Mouse (Mus musculus) midbrain, embryonic 10.5 days (tissue): Measurements from ENCODE around the gene Ppp1r9b. TPM values are rescaled to one million over a fixed set of nuclear protein-coding genes. Genes with fewer than 3 reads are reported as not detected.
A peak's percentile ranks its signal among the peaks of the same experiment; 100 is the strongest.

Source experiments
- DNase-seq: peaks from one replicate; pipeline ENCODE4 v3.0.0-alpha.2; 2017; ENCODE audit warnings: low spot score
- H3K27ac ChIP-seq: fragments of 300-500 bp; sonication (generic); replicated peaks from 2 replicates; pipeline ENCODE4 v1.5.1; 2016; ENCODE audit warnings: mild to moderate bottlenecking
- H3K27me3 ChIP-seq: fragments of 300-500 bp; sonication (generic); 2 replicates; pipeline ENCODE4 v1.6.1; 2016; ENCODE audit warnings: low read depth, mild to moderate bottlenecking; ENCODE audit not compliant: poor library complexity, severe bottlenecking
- H3K36me3 ChIP-seq: fragments of 300-500 bp; sonication (generic); 2 replicates; pipeline ENCODE4 v1.6.1; 2016; ENCODE audit warnings: mild to moderate bottlenecking, moderate library complexity
- H3K4me1 ChIP-seq: fragments of 300-500 bp; sonication (generic); 2 replicates; pipeline ENCODE4 v1.6.1; 2016
- H3K4me3 ChIP-seq: fragments of 300-500 bp; sonication (generic); 2 replicates; pipeline ENCODE4 v1.5.1; 2016; ENCODE audit warnings: mild to moderate bottlenecking, moderate library complexity
- H3K9me3 ChIP-seq: fragments of 300-500 bp; sonication (generic); replicated peaks from 2 replicates; pipeline ENCODE4 v1.6.1; 2016; ENCODE audit warnings: mild to moderate bottlenecking
- WGBS: fragments of 180-500 bp; shearing (Covaris S2); methylation state at CpG from one replicate; pipeline ENCODE4 v1.1.7; 2016; 5-methylcytosine and 5-hydroxymethylcytosine counted together
- polyA plus RNA-seq: library from polyadenylated mRNA; unstranded; fragments of >200 nt; fragmentation: Nextera tagmentation; extraction: Ambion mirVana; gene quantifications from 2 replicates; pipeline ENCODE4 v1.2.1, GENCODE M21; 2016

The Ppp1r9b gene
- 8.6 and 9.0 TPM in 2 replicates for polyA plus RNA-seq

DNA sequence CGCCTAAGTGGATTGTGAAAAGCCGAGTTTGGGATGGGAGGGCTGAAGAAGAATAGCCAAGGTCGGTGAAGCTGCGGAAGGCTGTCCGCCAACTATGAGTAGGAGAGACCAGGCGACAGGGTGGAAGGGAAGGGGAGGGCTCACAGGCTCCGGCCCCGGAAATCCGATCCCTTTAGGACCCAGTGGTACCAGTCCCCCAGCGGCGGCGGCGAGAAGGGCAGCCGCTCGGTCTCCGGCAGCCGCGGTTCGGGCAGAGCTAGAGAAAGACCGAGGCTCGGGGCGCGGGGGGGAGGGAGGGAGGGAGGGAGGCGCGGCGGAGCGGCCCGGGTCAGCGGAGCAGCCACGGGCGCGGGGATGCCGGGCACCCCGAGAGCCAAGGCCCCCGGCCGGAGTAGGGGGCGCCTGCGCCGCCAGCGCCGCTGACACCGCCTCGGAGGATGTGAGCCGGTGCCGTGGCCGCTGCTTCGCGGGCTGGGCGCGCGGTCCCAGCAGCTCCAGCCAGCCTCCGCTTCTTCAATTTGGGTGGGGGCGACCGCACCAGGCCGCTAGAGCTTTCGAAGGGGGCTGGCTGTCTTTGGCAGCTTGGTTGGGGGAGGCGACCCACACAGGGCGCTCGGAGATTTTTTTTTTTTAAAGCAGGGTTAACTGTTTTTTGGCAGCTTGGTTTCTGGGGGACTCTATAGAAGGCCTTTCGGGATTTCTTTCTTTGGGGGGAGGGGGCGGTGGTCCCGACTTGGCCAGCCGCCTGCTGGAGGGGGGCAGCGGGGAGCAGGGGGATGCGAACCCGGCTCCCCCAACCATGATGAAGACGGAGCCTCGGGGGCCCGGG, at the start of gene Ppp1r9b:
TSS of gene Ppp1r9b (plus strand) at position 287 of the 829 bp plus-strand sequence.
- Histone ChIP-seq H3K36me3 (peaks cover 20% of the 10 kb centered on the region), H3K4me3 (peak within 1 kb of the TSS; percentile 81), H3K27ac (peak within 1 kb of the TSS; percentile 96), H3K9me3 (no peaks in the 10 kb centered on the region), H3K27me3 (no peaks in the 10 kb centered on the region; the same call in 1 of the 2 replicates), H3K4me1 (peaks cover 92% of the 10 kb centered on the region)
- WGBS, result under 1% methylated on average over 58 of the region's 69 CpGs
- peak; percentile 96 for DNase-seq

DNA sequence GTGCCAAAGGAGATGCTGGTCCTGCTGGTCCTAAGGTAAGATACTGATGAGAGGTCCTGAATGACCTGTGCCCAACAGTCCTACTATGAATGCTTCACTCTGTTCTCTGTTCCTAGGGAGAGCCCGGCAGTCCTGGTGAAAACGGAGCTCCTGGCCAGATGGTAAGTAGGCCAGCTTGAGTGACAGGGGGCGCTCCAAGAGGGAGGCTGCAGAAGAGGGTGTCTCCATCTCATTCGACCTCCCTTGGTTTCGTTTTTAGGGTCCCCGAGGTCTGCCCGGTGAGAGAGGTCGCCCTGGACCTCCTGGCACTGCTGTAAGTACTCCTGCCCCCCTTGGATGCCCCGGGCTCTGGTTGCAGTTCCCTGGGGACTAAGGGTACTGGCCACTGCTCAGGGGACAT, 49.7 kb upstream of the Ppp1r9b start:
- Histone ChIP-seq H3K27ac (no peak overlapping the region), H3K4me1 (peaks cover 29% of the 10 kb centered on the region), H3K36me3 (no peaks in the 10 kb centered on the region), H3K9me3 (no peaks in the 10 kb centered on the region), H3K27me3 (peaks cover 71% of the 10 kb centered on the region), H3K4me3 (no peak overlapping the region)
- WGBS, result 38% methylated on average over 9 of the region's 9 CpGs
- DNase-seq, result no peak

DNA sequence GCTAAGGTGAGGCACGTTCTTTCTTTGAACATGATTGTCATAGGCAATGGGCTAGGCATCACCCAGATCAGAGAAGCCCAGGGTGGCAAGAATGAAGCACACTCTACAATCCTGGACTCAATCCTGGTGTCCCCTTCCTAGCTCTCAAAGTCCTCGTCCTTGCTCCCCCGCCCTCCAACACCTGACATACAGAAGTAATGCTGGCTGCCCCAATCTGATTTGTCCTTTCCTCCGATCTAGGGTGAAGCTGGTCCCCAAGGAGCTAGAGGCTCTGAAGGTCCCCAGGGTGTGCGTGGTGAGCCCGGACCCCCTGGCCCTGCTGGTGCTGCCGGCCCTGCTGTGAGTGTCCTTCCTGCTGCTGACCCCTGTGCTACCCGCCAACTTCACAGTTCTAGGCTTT, 49.1 kb upstream of the Ppp1r9b start:
- DNase-seq, result no peak
- Histone ChIP-seq H3K4me3 (no peak overlapping the region), H3K27me3 (peaks cover 65% of the 10 kb centered on the region), H3K36me3 (no peaks in the 10 kb centered on the region), H3K9me3 (no peaks in the 10 kb centered on the region), H3K27ac (no peak overlapping the region), H3K4me1 (peaks cover 23% of the 10 kb centered on the region)
- WGBS, result 83% methylated on average over 8 of the region's 8 CpGs

DNA sequence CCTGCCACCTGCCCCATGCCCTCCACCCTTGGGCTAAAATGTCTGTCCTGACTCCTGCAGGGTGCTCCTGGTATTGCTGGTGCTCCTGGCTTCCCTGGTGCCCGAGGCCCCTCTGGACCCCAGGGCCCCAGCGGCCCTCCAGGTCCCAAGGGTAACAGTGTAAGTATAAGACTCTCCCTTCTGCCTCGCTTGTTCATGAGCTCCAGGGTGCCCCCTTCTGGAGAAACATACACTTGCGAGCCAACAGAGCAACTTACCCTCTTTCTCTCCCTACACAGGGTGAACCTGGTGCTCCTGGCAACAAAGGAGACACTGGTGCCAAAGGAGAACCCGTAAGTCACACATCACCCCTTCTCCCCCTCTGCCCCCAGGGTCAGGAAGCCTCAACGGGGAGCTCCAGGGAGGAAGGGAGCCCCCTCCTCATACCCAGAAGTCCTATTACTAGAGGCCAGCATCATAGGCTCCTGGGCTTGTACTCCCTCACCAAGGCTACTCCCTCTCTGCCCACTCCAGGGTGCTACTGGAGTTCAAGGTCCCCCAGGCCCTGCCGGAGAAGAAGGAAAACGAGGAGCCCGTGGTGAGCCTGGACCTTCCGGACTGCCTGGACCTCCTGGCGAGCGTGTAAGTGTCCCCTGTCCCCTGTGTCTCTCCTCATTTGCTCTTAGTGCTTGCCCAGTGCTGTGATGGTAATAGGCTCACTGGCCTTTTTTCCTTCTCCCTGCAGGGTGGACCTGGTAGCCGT, 48.4 kb upstream of the Ppp1r9b start:
- H3K9me3 ChIP-seq, result no peaks in the 10 kb centered on the region
- no peak overlapping the region for H3K4me3 ChIP-seq
- no peaks in the 10 kb centered on the region for H3K36me3 ChIP-seq
- H3K27ac ChIP-seq, result no peak overlapping the region; the same call in 1 of the 2 replicates
- DNase-seq, result no peak
- peaks cover 60% of the 10 kb centered on the region for H3K27me3 ChIP-seq
- WGBS, result 54% methylated on average over 13 of the region's 13 CpGs
- peaks cover 18% of the 10 kb centered on the region for H3K4me1 ChIP-seq

GRCm38 (mm10) chr11:94943054-94943453, 47.8 kb upstream of the Ppp1r9b start:
- Histone ChIP-seq H3K36me3 (no peaks in the 10 kb centered on the region), H3K27me3 (peaks cover 54% of the 10 kb centered on the region), H3K27ac (no peak overlapping the region; the same call in 1 of the 2 replicates), H3K4me3 (no peak overlapping the region), H3K9me3 (no peaks in the 10 kb centered on the region), H3K4me1 (peaks cover 11% of the 10 kb centered on the region)
- WGBS, result 82% methylated on average over 15 of the region's 15 CpGs
- DNase-seq, result no peak

DNA sequence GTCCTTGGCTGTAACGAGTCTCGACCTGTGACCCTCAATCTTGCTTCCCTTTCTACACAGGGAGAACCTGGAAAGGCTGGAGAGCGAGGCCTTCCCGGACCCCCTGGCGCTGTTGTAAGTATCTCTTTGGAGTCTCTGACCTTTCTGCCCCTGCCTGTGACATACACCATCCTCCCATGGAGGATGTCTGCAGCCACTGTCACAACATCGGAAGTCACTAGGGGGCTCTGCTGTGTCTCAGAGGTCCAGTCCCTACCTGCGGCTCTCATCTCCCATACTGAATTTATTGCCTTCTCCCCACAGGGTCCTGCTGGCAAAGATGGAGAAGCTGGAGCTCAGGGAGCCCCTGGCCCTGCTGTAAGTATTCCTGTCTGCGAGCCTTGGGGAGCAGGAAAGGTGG, 46.5 kb upstream of the Ppp1r9b start:
- 21% methylated on average over 8 of the region's 8 CpGs for WGBS
- H3K4me1 ChIP-seq, result peaks cover 17% of the 10 kb centered on the region
- H3K36me3 ChIP-seq, result no peaks in the 10 kb centered on the region
- H3K9me3 ChIP-seq, result no peaks in the 10 kb centered on the region
- no peak overlapping the region for H3K27ac ChIP-seq
- no peak overlapping the region for H3K4me3 ChIP-seq
- no peak for DNase-seq
- H3K27me3 ChIP-seq, result peaks cover 42% of the 10 kb centered on the region

DNA sequence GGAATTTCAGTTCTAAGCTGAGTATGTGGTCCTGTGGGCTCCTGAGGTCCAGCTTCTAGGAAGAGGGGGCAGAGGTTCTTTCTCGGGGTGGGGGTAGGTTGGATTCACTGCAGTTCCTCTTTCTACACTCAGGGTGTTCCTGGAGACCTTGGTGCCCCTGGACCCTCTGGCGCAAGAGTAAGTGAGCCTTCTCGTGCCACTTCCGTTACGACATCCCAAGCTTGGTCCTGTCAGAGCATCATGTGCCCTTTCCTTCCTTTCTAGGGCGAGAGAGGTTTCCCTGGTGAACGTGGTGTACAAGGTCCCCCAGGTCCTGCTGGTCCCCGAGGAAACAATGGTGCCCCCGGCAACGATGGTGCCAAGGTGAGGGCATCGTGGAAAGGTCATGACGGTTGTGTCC, 45.6 kb upstream of the Ppp1r9b start:
- DNase-seq, result no peak
- peaks cover 35% of the 10 kb centered on the region for H3K27me3 ChIP-seq
- WGBS, result 91% methylated on average over 12 of the region's 12 CpGs
- H3K36me3 ChIP-seq, result peaks cover 3% of the 10 kb centered on the region; the same call in 1 of the 2 replicates
- no peak overlapping the region for H3K4me3 ChIP-seq
- H3K27ac ChIP-seq, result no peak overlapping the region
- H3K4me1 ChIP-seq, result peaks cover 17% of the 10 kb centered on the region
- peaks cover 2% of the 10 kb centered on the region; the same call in 1 of the 2 replicates for H3K9me3 ChIP-seq

- peak overlapping the region; percentile 84 for H3K27ac ChIP-seq
- 5% methylated on average over 6 of the region's 6 CpGs for WGBS
- DNase-seq, result peak; percentile 50
- H3K4me3 ChIP-seq, result peak overlapping the region; percentile 23
- peaks cover 28% of the 10 kb centered on the region for H3K4me1 ChIP-seq
- peaks cover 11% of the 10 kb centered on the region; the same call in 1 of the 2 replicates for H3K36me3 ChIP-seq
- peaks cover 12% of the 10 kb centered on the region; the same call in 1 of the 2 replicates for H3K9me3 ChIP-seq
- peaks cover 13% of the 10 kb centered on the region for H3K27me3 ChIP-seq
Observed at GRCm38 (mm10) chr11:94952169-94952568, 38.7 kb upstream of the Ppp1r9b start.

DNA sequence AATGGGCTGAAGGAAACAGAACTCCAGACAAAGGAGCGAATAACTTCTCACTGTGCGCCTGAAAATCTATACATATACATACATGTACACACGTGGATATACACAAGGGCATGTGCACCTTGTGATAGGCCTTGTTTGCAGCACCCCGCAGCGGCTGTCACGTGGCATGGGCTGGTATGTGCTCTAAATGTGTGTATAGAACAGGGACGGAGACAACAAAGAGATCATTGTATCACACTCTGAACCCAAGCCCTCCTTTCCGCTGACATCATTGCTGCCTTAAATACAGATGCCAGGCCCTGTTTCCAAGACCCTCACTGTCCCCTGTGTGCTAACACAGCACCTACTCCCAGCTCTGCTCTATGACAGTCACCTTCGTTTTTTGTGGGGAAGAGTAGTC, 35.7 kb upstream of the Ppp1r9b start:
- Histone ChIP-seq H3K27me3 (peaks cover 11% of the 10 kb centered on the region), H3K4me3 (no peak overlapping the region), H3K4me1 (peaks cover 29% of the 10 kb centered on the region), H3K27ac (no peak overlapping the region), H3K9me3 (peaks cover 11% of the 10 kb centered on the region; the same call in 1 of the 2 replicates), H3K36me3 (peaks cover 10% of the 10 kb centered on the region; the same call in 1 of the 2 replicates)
- 81% methylated on average over 9 of the region's 9 CpGs for WGBS
- no peak for DNase-seq

GRCm38 (mm10) chr11:94957693-94958064, 33.2 kb upstream of the Ppp1r9b start:
- Histone ChIP-seq H3K4me1 (peaks cover 20% of the 10 kb centered on the region), H3K4me3 (no peak overlapping the region), H3K27ac (no peak overlapping the region), H3K27me3 (peaks cover 8% of the 10 kb centered on the region), H3K36me3 (no peaks in the 10 kb centered on the region), H3K9me3 (no peaks in the 10 kb centered on the region)
- WGBS, result 85% methylated on average over 9 of the region's 9 CpGs
- DNase-seq, result no peak

DNA sequence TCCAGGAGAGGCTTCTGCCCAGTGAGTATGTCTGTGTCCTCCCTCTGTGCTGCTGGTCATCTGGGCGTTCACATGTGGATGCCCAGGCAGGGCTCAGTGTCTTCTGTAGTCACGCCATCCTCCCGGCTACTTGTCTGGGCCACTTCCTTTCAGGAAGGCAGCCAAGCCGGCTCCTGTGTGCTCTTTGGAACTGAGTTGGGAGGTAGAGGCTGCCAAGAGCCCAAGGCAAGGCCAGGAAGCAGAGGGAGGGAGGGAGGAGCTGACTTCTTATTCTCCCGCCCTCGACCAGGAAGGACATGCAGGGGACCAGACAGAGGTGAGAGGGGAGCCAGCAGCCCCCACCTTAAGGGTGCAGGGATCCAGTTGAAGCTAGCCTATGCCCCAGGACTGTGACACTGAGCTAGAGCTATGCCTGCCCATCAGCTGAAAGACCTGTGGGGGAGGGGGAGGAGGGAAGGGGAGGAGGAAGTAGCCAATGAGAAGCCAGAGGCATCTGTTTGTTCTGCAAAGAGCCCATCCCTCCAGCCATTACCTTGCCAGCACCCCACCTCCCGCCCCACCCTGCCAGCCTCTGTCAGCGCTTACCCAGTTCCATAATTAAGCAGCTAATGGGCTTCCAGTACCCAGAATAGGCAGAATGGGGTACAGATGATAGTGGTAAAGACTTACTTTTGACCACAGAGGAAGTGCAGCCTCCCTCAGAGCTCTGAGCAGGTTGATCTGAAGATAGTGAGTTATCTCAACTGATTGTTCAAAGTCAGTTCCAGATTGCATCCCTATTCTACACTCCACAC, 32.6 kb upstream of the Ppp1r9b start:
- peak overlapping the region; percentile 55; the same call in 1 of the 2 replicates for H3K27ac ChIP-seq
- no peak overlapping the region for H3K4me3 ChIP-seq
- peaks cover 7% of the 10 kb centered on the region for H3K27me3 ChIP-seq
- peaks cover 14% of the 10 kb centered on the region for H3K4me1 ChIP-seq
- H3K9me3 ChIP-seq, result no peaks in the 10 kb centered on the region
- DNase-seq, result no peak
- no peaks in the 10 kb centered on the region for H3K36me3 ChIP-seq
- 26% methylated on average over 8 of the region's 8 CpGs for WGBS

DNA sequence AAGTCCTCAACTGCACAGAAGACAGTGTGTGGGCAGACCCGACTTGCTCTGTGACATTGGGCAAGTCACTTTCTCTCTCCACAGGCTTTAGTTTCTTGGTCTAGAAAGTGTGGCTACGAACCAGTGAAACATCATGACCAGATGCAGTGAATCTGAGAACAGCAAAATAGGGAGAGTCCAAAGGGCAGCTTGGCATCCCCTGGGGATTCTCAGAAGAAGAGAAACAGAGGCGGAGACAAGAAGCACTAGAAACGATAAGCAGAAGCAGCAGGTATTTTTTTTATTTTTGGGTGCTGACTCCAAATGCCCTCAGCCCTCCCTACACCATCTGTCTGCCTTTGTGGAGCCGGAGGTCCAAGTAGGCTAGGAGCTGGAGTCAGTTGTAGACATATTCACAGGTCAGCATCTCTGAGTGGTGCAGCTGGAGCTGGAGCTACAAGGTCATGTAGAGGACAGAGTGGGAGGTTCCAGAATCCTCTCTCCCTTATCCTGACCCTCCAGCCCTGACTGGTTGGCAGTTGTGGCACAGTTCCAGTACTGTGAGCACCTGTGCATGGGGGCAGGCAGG, 28.2 kb upstream of the Ppp1r9b start:
- H3K9me3 ChIP-seq, result no peaks in the 10 kb centered on the region
- WGBS, result 82% methylated on average over 5 of the region's 5 CpGs

More for the DNA sequence above, 28.2 kb upstream of the Ppp1r9b start:
- Histone ChIP-seq H3K4me3 (no peak overlapping the region), H3K36me3 (no peaks in the 10 kb centered on the region), H3K4me1 (peaks cover 10% of the 10 kb centered on the region), H3K27me3 (no peaks in the 10 kb centered on the region; the same call in 1 of the 2 replicates), H3K27ac (no peak overlapping the region)
- DNase-seq, result no peak
